Mouse (Mus musculus) small intestine, adult 2 months (tissue): ENCODE measurements at regions not wholly inside any gene's neighbourhood (a gene's known extent, or its start where the extent isn't known, plus 50 kb on each side); places are given as distances from the start of the nearest gene placed in this dataset.

Experiments used
- CTCF ChIP-seq: fragments of 200-500 bp; IDR thresholded peaks from 2 replicates; pipeline ENCODE4 v1.5.1; 2012; ENCODE audit warnings: low read depth, mild to moderate bottlenecking, control low read depth, inconsistent platforms, low read length, moderate library complexity, mixed read lengths; ENCODE audit not compliant: insufficient replicate concordance, insufficient read length; ENCODE audit errors: extremely low read depth
- POLR2A ChIP-seq: fragments of 200-500 bp; IDR thresholded peaks from 2 replicates; pipeline ENCODE4 v1.6.1; 2012; ENCODE audit warnings: low read depth, mild to moderate bottlenecking, control low read depth, inconsistent platforms, low read length, moderate library complexity

DNA sequence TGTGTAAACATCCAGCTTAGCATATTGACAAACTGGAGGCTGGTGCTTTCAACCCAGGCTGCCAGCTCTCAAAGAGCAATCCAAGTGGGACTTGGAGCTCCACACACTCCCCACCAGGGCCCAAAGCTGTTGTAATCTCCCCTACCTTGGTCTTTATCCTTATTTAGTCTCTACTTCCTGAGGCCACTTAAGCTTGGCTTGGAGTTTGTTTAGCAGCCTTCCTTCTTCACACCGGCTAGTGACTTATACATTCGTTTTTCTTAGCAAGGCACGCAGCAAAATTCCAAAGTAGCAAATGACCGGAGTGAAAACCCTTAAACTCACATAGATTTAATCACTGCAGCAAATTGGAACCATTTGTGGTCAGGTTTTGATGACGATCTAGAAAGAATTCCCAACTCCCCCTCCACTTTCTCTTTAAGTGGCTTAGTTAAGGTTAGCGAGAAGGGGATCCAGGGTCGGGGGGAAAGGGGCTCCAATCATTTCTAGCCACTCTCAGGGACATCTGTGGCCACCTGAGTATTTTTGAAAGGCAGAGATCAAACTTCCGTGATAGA is 124.2 kb upstream of the Irx3 start:
- TF ChIP-seq POLR2A: no peak
- TF ChIP-seq CTCF: no peak
